17 mouse cellular contexts compared by ENCODE assay signal in genomic region chr13:43167721-43168120, GRCm38 (mm10).
"Had no signal": no experiment of that assay in that cellular context is flagged by ENCODE, and none has a peak within 500 bp of the region (broad histone marks: within the 10 kb centered on the region; RNA-seq: fewer than 3 reads in every experiment).

No protein-coding gene starts in this region.

- ATAC-seq: intestine, embryonic 15.5 days; liver, postnatal 0 days; midbrain, embryonic 15.5 days had no signal

- DNase-seq: kidney, adult 18-20 months; kidney, postnatal 10 days; kidney, postnatal 4 days; liver; liver, embryonic 13.5 days; liver, postnatal 0 days; lung, postnatal 14 days; right cerebral cortex, postnatal 14 days; thymus, adult 2 months; thymus, postnatal 36 days had no signal

- H3K9ac ChIP-seq: intestine, embryonic 15.5 days; limb, embryonic 12.5 days; liver, embryonic 13.5 days; liver, postnatal 0 days; lung, embryonic 15.5 days; midbrain, embryonic 15.5 days; neural tube, embryonic 13.5 days; stomach, embryonic 15.5 days had no signal

- H3K36me3 ChIP-seq: intestine, embryonic 15.5 days; liver, embryonic 13.5 days; stomach, embryonic 15.5 days had no signal

- H3K27me3 ChIP-seq: intestine, embryonic 15.5 days; limb, embryonic 12.5 days; liver, embryonic 13.5 days; lung, embryonic 15.5 days; midbrain, embryonic 15.5 days; neural tube, embryonic 13.5 days; stomach, embryonic 15.5 days had no signal

- H3K9me3 ChIP-seq: intestine, embryonic 15.5 days; limb, embryonic 12.5 days; liver, embryonic 13.5 days; lung, embryonic 15.5 days; midbrain, embryonic 15.5 days; neural tube, embryonic 13.5 days; stomach, embryonic 15.5 days had no signal

- H3K27ac ChIP-seq: intestine, embryonic 15.5 days; limb, embryonic 12.5 days; liver, embryonic 13.5 days; lung, embryonic 15.5 days; macrophage; midbrain, embryonic 15.5 days; neural tube, embryonic 13.5 days; stomach, embryonic 15.5 days had no signal

- H3K4me3 ChIP-seq: intestine, embryonic 15.5 days; limb, embryonic 12.5 days; liver, embryonic 13.5 days; lung, embryonic 15.5 days; midbrain, embryonic 15.5 days; neural tube, embryonic 13.5 days; stomach, embryonic 15.5 days had no signal

- H3K4me2 ChIP-seq: intestine, embryonic 15.5 days; limb, embryonic 12.5 days; liver, embryonic 13.5 days; lung, embryonic 15.5 days; midbrain, embryonic 15.5 days; neural tube, embryonic 13.5 days; stomach, embryonic 15.5 days had no signal
